Mouse (Mus musculus): Measurements from ENCODE around the gene Ndufb10.

DNA sequence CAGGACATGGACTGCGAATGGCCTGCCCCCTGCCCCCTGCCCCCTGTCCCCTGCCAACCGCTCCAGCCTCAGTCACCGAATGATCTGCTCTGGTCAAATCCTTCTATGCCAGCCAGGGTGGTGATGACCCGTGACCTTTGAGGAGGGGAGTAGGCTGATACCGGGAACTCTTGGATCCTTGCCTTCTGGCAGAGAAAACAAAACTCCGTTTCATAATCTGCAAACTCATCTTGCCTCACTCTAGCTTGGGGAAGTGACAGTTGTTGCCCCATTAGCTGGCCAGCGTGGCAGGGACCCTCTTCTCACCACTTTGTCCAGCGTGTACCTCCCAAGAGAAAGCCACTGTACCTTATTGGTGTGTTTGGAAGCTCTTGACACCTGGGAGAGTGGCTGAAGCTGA lies 18.0 kb upstream of the Ndufb10 start:
- no peak for TF ChIP-seq MYOG (IDR thresholded peaks at IDR 0.05; ENCODE audit: control insufficient read depth, extremely low read depth, insufficient read length)
- no peak for TF ChIP-seq CTCF (IDR thresholded peaks at IDR 0.05; ENCODE audit: control insufficient read depth, insufficient read depth, insufficient read length)
